ENCODE assay signal across 22 mouse cellular contexts in genomic region chr11:49219271-49219670, GRCm38 (mm10). TPM values are rescaled to one million over a fixed set of nuclear protein-coding genes. Genes with fewer than 3 reads are reported as not detected.
A peak's percentile ranks its signal among the peaks of the same experiment; 100 is the strongest.
DNase-seq lines count a peak whose midpoint lies in the region; ATAC-seq and TF ChIP-seq lines count a peak whose summit lies in the region.
"Had no signal": no experiment of that assay in that cellular context is flagged by ENCODE, and none has a peak within 500 bp of the region (broad histone marks: within the 10 kb centered on the region; RNA-seq: fewer than 3 reads in every experiment).

No protein-coding gene starts in this region.

- H3K4me2 ChIP-seq in liver, embryonic 16.5 days (ENCODE audit: low read depth, low read length) = no peak overlapping the region
- no peak overlapping the region for H3K4me2 ChIP-seq in CH12.LX (ENCODE audit: insufficient read depth, low read depth, poor library complexity, severe bottlenecking)
- H3K4me2 ChIP-seq: embryonic facial prominence, embryonic 12.5 days; forebrain, embryonic 13.5 days; forebrain, embryonic 15.5 days had no signal

- H3K4me1 ChIP-seq in liver, embryonic 16.5 days (ENCODE audit: control insufficient read depth, low read depth, low read length) = no peaks in the 10 kb centered on the region
- H3K4me1 ChIP-seq in CH12.LX (ENCODE audit: control insufficient read depth in 1 of 2, insufficient read depth in 2 of 2) (no peaks in the 10 kb centered on the region), MEL (ENCODE audit: control insufficient read depth in 1 of 2, insufficient read depth in 2 of 2, low read length in 2 of 2) (no peaks in the 10 kb centered on the region; a peak in 1 of 4 replicates)
- H3K4me1 ChIP-seq: embryonic facial prominence, embryonic 10.5 days; embryonic facial prominence, embryonic 12.5 days; forebrain, embryonic 13.5 days; forebrain, embryonic 15.5 days had no signal

- TF ChIP-seq CTCF in CH12.LX (conservative IDR thresholded peaks at IDR 0.05 in 1 of 2, IDR thresholded peaks at IDR 0.05 in 1 of 2; ENCODE audit: low read depth in 2 of 2, low read length in 2 of 2) = no peak
- TF ChIP-seq CTCF in MEL (IDR thresholded peaks at IDR 0.05 in 2 of 3, conservative IDR thresholded peaks at IDR 0.05 in 1 of 3; ENCODE audit: control insufficient read depth in 1 of 3, insufficient read depth in 1 of 3, low read depth in 2 of 3, low read length in 3 of 3, poor library complexity in 1 of 3, severe bottlenecking in 1 of 3) = no peak

- H3K4me3 ChIP-seq in liver, embryonic 16.5 days (ENCODE audit: low read depth, low read length) = no peak overlapping the region
- H3K4me3 ChIP-seq in CH12.LX (replicated peaks in 1 of 3; ENCODE audit: low read depth in 2 of 3, low read length in 2 of 3, poor library complexity in 1 of 3) (no peak overlapping the region), MEL (ENCODE audit: control insufficient read depth in 1 of 2, insufficient read depth in 1 of 2, low read depth in 2 of 2, low read length in 2 of 2) (no peak overlapping the region)
- H3K4me3 ChIP-seq: embryonic facial prominence, embryonic 10.5 days; embryonic facial prominence, embryonic 12.5 days; forebrain, embryonic 13.5 days; forebrain, embryonic 15.5 days had no signal

- in situ Hi-C loops in CH12.LX (cut with MboI; ENCODE audit: low pct_ligation_motif_present, low pct_unique_long_range_greater_than_20kb, low sequenced_read_pairs) = no loop called here

- 0 out of 2 replicates have a peak, but pooled peaks cover 2% of the 10 kb centered on the region for H3K79me2 ChIP-seq in CH12.LX (replicated peaks; ENCODE audit: control insufficient read depth, extremely low read depth, insufficient read depth, poor library complexity, severe bottlenecking)
- H3K79me2 ChIP-seq in MEL (ENCODE audit: control insufficient read depth, insufficient read depth, low read length, poor library complexity) = 0 out of 2 replicates have a peak, but pooled peaks cover 2% of the 10 kb centered on the region

- TF ChIP-seq EP300 in CH12.LX (IDR thresholded peaks at IDR 0.05; ENCODE audit: low read length) (no peak), MEL (IDR thresholded peaks at IDR 0.05; ENCODE audit: low read depth in 1 of 2, low read length in 2 of 2) (no peak)

- dilution Hi-C loops in CH12.LX (cut with MboI; ENCODE audit: extremely low pct_ligation_motif_present, extremely low pct_unique_long_range_greater_than_20kb, low sequenced_read_pairs) = no loop called here

- no peak overlapping the region for H3K27ac ChIP-seq in liver, embryonic 16.5 days (ENCODE audit: low read length)
- H3K27ac ChIP-seq in CH12.LX (ENCODE audit: insufficient read depth, low read depth) = no peak overlapping the region
- no peak overlapping the region for H3K27ac ChIP-seq in MEL (ENCODE audit: control insufficient read depth, low read depth, low read length)
- H3K27ac ChIP-seq: embryonic facial prominence, embryonic 10.5 days; embryonic facial prominence, embryonic 12.5 days; forebrain, embryonic 13.5 days; forebrain, embryonic 15.5 days had no signal

- no peak for TF ChIP-seq POLR2A in CH12.LX (IDR thresholded peaks at IDR 0.05; ENCODE audit: low read depth, low read length)
- TF ChIP-seq POLR2A in MEL (IDR thresholded peaks at IDR 0.05; ENCODE audit: control insufficient read depth in 1 of 2, insufficient read depth in 1 of 2, low read depth in 1 of 2, low read length in 2 of 2, poor library complexity in 1 of 2) = peak in 1 of 2 experiments; percentile 41; a peak in 1 of 4 replicates

- ATAC-seq in liver, embryonic 16.5 days (ENCODE audit: low read depth) = peak; percentile 73
- ATAC-seq: forebrain, embryonic 13.5 days; forebrain, embryonic 15.5 days; forebrain, postnatal 0 days had no signal

- H3K36me3 ChIP-seq in liver, embryonic 16.5 days (ENCODE audit: control insufficient read depth, insufficient read depth) = peaks cover 30% of the 10 kb centered on the region
- peaks cover 26 to 48% of the 10 kb centered on the region in 2 experiments for H3K36me3 ChIP-seq in CH12.LX (replicated peaks in 1 of 2; ENCODE audit: control insufficient read depth in 1 of 2, insufficient read depth in 1 of 2, low read length in 1 of 2)
- peaks cover 5 to 26% of the 10 kb centered on the region in 2 experiments for H3K36me3 ChIP-seq in MEL (ENCODE audit: control insufficient read depth in 1 of 2, insufficient read depth in 2 of 2, low read length in 2 of 2)

- WGBS in liver, embryonic 16.5 days (ENCODE audit: insufficient replicate concordance) = 79% methylated on average over 2 of the region's 2 CpGs

- no peaks in the 10 kb centered on the region for H3K9me3 ChIP-seq in liver, embryonic 16.5 days (replicated peaks; ENCODE audit: control insufficient read depth, low read length)
- H3K9me3 ChIP-seq in CH12.LX (replicated peaks; ENCODE audit: low read length) (no peaks in the 10 kb centered on the region), MEL (replicated peaks; ENCODE audit: insufficient read depth, low read length) (no peaks in the 10 kb centered on the region)
- H3K9me3 ChIP-seq: embryonic facial prominence, embryonic 10.5 days; embryonic facial prominence, embryonic 12.5 days; forebrain, embryonic 13.5 days; forebrain, embryonic 15.5 days; G1E had no signal

- TF ChIP-seq RAD21 in CH12.LX (IDR thresholded peaks at IDR 0.05; ENCODE audit: low read depth, low read length) (no peak), MEL (IDR thresholded peaks at IDR 0.05; ENCODE audit: low read depth, low read length) (no peak)

- no peaks in the 10 kb centered on the region for H3K27me3 ChIP-seq in liver, embryonic 16.5 days (ENCODE audit: control insufficient read depth, insufficient read depth, low read depth, low read length)
- H3K27me3 ChIP-seq in CH12.LX (replicated peaks) = no peaks in the 10 kb centered on the region
- H3K27me3 ChIP-seq in MEL (ENCODE audit: control insufficient read depth in 1 of 2, insufficient read depth in 2 of 2, low read length in 2 of 2) = no peaks in the 10 kb centered on the region
- H3K27me3 ChIP-seq: embryonic facial prominence, embryonic 12.5 days; forebrain, embryonic 13.5 days; forebrain, embryonic 15.5 days had no signal

- no peak overlapping the region for H3K9ac ChIP-seq in liver, embryonic 16.5 days (ENCODE audit: low read depth, low read length)
- H3K9ac ChIP-seq in CH12.LX (ENCODE audit: insufficient read depth, low read depth) (no peak overlapping the region), MEL (ENCODE audit: control insufficient read depth, low read depth, low read length, poor library complexity, severe bottlenecking) (no peak overlapping the region)
- H3K9ac ChIP-seq: embryonic facial prominence, embryonic 12.5 days; forebrain, embryonic 13.5 days; forebrain, embryonic 15.5 days; forebrain, postnatal 0 days had no signal

- no peak for DNase-seq in liver
- no peak for DNase-seq in CH12.LX (ENCODE audit: extremely low read depth)
- DNase-seq in MEL (ENCODE audit: low read depth, low spot score) = peak; percentile 14
- DNase-seq in adrenal gland, adult 8-10 months = no peak
- DNase-seq: adrenal gland, adult 2 months; adrenal gland, postnatal 14 days; adrenal gland, postnatal 36 days; cerebellum, adult 11-12 months; cerebellum, adult 2 months; cerebellum, adult 9-10 months; cerebellum, postnatal 10 days; cerebellum, postnatal 25 days; forebrain, postnatal 0 days had no signal

TF ChIP-seq in CH12.LX, 34 proteins besides CTCF, POLR2A, EP300 and RAD21:
- 0 out of 2 replicates have a peak, but pooled peaks have one; percentile 13 for TF ChIP-seq MAFK (IDR thresholded peaks at IDR 0.05; ENCODE audit: insufficient replicate concordance, low read length)
- no peak for TF ChIP-seq BHLHE40 (IDR thresholded peaks at IDR 0.05; ENCODE audit: low read depth, low read length)

TF ChIP-seq in MEL, 35 proteins besides CTCF, POLR2A, EP300 and RAD21 (continues in another document):
- TF ChIP-seq USF2 (IDR thresholded peaks at IDR 0.05; ENCODE audit: borderline replicate concordance in 1 of 2, insufficient read depth in 1 of 2, low read depth in 1 of 2, low read length in 2 of 2) (no peak), CHD1 (IDR thresholded peaks at IDR 0.05; ENCODE audit: low read depth, low read length) (no peak)

RNA-seq across cellular contexts. Expression of gene Zfp62, which starts 16.2 kb away (rescaled TPM):
- polyA plus RNA-seq in liver, embryonic 16.5 days (2015; fragmentation: Nextera tagmentation; extraction: Ambion mirVana) = 11.1 and 11.7 TPM in 2 replicates
- total RNA-seq in CH12.LX (2012; rRNA removed) (21.3 and 22.6 TPM in 2 replicates), CH12.LX (2014; rRNA removed) (38.7 and 48.8 TPM in 2 replicates), MEL (2012; rRNA removed) (30.8 and 31.8 TPM in 2 replicates)
- polyA plus RNA-seq in CH12.LX (2012; ENCODE audit: insufficient read length, low read depth) (23.2 and 25.3 TPM in 2 replicates), MEL (2012; ENCODE audit: insufficient read depth in 1 of 2, insufficient read length in 2 of 2, low read depth in 1 of 2, low replicate concordance in 2 of 2, missing spikeins in 1 of 2) (100 to 1,000 TPM in 1 of 2 experiments, 10 to 100 TPM in 1; 16.7 to 132 TPM)
- 10 to 100 TPM; 28.1 to 40.1 (median 36.2) TPM for total RNA-seq in adrenal gland, adult 8-10 months (2022)

RNA-seq across cellular contexts. Expression of gene Mgat1, which starts 24.7 kb away (rescaled TPM):
- 41.5 TPM in 2 replicates for polyA plus RNA-seq in liver, embryonic 16.5 days (2015; fragmentation: Nextera tagmentation; extraction: Ambion mirVana)
- total RNA-seq in CH12.LX (2012; rRNA removed) = 83.2 and 118 TPM in 2 replicates
- 63.2 and 67.7 TPM in 2 replicates for total RNA-seq in CH12.LX (2014; rRNA removed)
- 80.9 and 90.5 TPM in 2 replicates for polyA plus RNA-seq in CH12.LX (2012; ENCODE audit: insufficient read length, low read depth)
- total RNA-seq in MEL (2012; rRNA removed) = 41.1 and 41.9 TPM in 2 replicates
- polyA plus RNA-seq in MEL (2012; ENCODE audit: insufficient read depth in 1 of 2, insufficient read length in 2 of 2, low read depth in 1 of 2, low replicate concordance in 2 of 2, missing spikeins in 1 of 2) = 10 to 100 TPM in 1 of 2 experiments, not detected in 1; 44.3 TPM
- 100 to 1,000 TPM; 114 to 131 (median 124) TPM for total RNA-seq in adrenal gland, adult 8-10 months (2022)

RNA-seq across cellular contexts. Expression of gene Btnl9, which starts 32.3 kb away (rescaled TPM):
- 1.3 and 1.4 TPM in 2 replicates for polyA plus RNA-seq in liver, embryonic 16.5 days (2015; fragmentation: Nextera tagmentation; extraction: Ambion mirVana)
- total RNA-seq in CH12.LX (2012; rRNA removed) (0.17 and 0.34 TPM in 2 replicates), CH12.LX (2014; rRNA removed) (not detected in 2 replicates), MEL (2012; rRNA removed) (not detected in 2 replicates)
- polyA plus RNA-seq in CH12.LX (2012; ENCODE audit: insufficient read length, low read depth) (0.04 and 0.20 TPM in 2 replicates), MEL (2012; ENCODE audit: insufficient read depth in 1 of 2, insufficient read length in 2 of 2, low read depth in 1 of 2, low replicate concordance in 2 of 2, missing spikeins in 1 of 2) (under 1 TPM in 1 of 2 experiments, not detected in 1; 0.03 TPM)
- total RNA-seq in adrenal gland, adult 8-10 months (2022) = 10 to 100 TPM; 21.5 to 41.8 (median 32.6) TPM
- polyA plus RNA-seq: C2C12; cerebellum, adult 2 months; cortical plate, adult 2 months; forebrain, embryonic 15.5 days; G1E had no signal

RNA-seq across cellular contexts. Expression of gene Olfr1393, which starts 58.8 kb away (rescaled TPM):
- polyA plus RNA-seq in liver, embryonic 16.5 days (2015; fragmentation: Nextera tagmentation; extraction: Ambion mirVana) = 0.06 TPM in 1 of 2 replicates, not detected in the other
- total RNA-seq in CH12.LX (2012; rRNA removed) (0.04 TPM in 1 of 2 replicates, not detected in the other), CH12.LX (2014; rRNA removed) (0.18 TPM in 1 of 2 replicates, not detected in the other), MEL (2012; rRNA removed) (not detected in 2 replicates)
- polyA plus RNA-seq in CH12.LX (2012; ENCODE audit: insufficient read length, low read depth) (0.08 and 0.10 TPM in 2 replicates), MEL (2012; ENCODE audit: insufficient read depth in 1 of 2, insufficient read length in 2 of 2, low read depth in 1 of 2, low replicate concordance in 2 of 2, missing spikeins in 1 of 2) (not detected)
- not detected for total RNA-seq in adrenal gland, adult 8-10 months (2022)
- total RNA-seq: adrenal gland, postnatal 14 days; adrenal gland, postnatal 36 days had no signal
- polyA plus RNA-seq: adrenal gland, adult 2 months; C2C12; embryonic facial prominence, embryonic 10.5 days; forebrain, embryonic 11.5 days; forebrain, embryonic 15.5 days; G1E had no signal

Comparison
In these comparisons a context has a peak if more than half of its experiments do, and no peak if none do; other contexts are left out.
1. RNA of gene Btnl9, which starts 32.3 kb away (total RNA-seq): 21.5 to 41.8 TPM in adrenal gland, adult 8-10 months; 0.17 to 0.34 TPM in CH12.LX and not detected in MEL; every median in the first group is over 10 times any median in the second.